Mouse (Mus musculus): ENCODE data around the gene S1pr1. TPM values are rescaled to one million over a fixed set of nuclear protein-coding genes. Genes with fewer than 3 reads are reported as not detected.

Gene S1pr1
- 53.6 and 54.8 TPM in 2 replicates for polyA plus RNA-seq (2015; fragmentation: Nextera tagmentation; extraction: Ambion mirVana)

DNA sequence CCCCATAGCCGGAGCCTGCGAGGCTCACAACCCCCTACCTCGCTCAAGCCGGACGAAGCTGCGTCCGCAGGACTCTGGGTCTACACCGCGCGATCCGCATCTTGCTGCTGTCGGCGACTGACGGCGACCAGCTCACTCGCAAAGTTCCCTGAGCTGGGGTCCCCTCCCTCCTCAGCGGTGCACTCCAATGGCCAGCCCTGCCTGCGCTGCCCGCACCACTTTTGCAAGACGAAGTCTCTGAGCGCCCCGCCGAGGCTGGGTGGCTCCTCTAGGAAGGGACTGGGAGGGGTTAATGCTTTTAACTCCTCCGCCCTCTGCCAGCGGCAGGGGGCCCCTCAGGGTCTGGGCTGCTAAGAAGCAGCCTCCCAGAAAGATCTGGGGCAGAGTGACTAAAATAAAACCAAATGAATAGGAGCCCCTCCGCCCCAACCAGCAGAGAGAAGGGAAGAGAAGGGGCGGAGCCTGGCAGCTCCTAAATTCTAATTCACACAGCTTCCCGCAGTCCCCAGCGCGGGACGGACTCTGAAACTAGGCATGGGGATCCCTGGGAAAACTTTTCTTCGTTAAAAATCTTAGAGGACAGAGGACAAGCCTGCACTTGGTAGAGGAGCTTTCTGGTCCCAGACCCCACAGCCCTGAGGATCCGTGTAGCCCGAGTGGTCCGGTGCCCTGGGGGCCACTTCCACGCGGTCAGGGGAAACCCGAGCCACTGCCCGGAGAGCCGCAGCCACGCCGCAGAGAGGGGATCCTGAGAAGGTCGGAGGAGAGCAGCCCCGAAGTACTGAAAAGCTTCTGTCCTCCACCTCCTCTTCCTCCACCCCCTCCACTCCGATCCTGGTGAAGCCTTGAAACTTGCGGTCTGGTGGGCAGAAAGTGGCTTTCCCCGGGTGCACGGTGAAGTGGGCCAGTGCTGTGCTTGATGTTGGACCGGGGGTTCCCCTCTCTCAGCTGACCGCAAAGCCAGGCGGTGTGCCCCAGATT is at the start of gene S1pr1:
Gene S1pr1, minus strand, starts transcription at position 402 of the 981 bp plus-strand sequence.

Other genes with a start within 250 kb of the S1pr1 start
- gene Dph5, start 172.8 kb upstream of the S1pr1 start, polyA plus RNA-seq (2015; fragmentation: Nextera tagmentation; extraction: Ambion mirVana): 24.7 and 25.3 TPM in 2 replicates

Measured in neural tube, postnatal 0 days (tissue).